Mouse (Mus musculus) thymus, adult 2 months (tissue): ENCODE results near the gene Med8. TPM values are rescaled to one million over a fixed set of nuclear protein-coding genes. Genes with fewer than 3 reads are reported as not detected.

ENCODE experiments used
- DNase-seq: peaks from one replicate; pipeline ENCODE4 v3.0.0; 2021
- H3K27ac ChIP-seq: fragments of 200-500 bp; 2 replicates; pipeline ENCODE4 v1.5.1; 2012; ENCODE audit warnings: low read length, control low read depth; ENCODE audit not compliant: control insufficient read depth, insufficient read depth
- H3K27me3 ChIP-seq: fragments of 200-500 bp; 2 replicates; pipeline ENCODE4 v1.6.1; 2012; ENCODE audit warnings: mild to moderate bottlenecking, low read length, moderate library complexity, mixed read lengths; ENCODE audit not compliant: control insufficient read depth, insufficient read depth
- H3K36me3 ChIP-seq: fragments of 200-500 bp; 2 replicates; pipeline ENCODE4 v1.6.1; 2012; ENCODE audit warnings: mild to moderate bottlenecking, low read length, moderate library complexity; ENCODE audit not compliant: control insufficient read depth, insufficient read depth
- H3K4me1 ChIP-seq: fragments of 200-500 bp; replicated peaks from 2 replicates; pipeline ENCODE4 v1.6.1; 2012; ENCODE audit warnings: low read length; ENCODE audit not compliant: control insufficient read depth, insufficient read depth
- H3K4me3 ChIP-seq: fragments of 200-500 bp; 2 replicates; pipeline ENCODE4 v1.5.1; 2012; ENCODE audit warnings: mild to moderate bottlenecking, low read length, control low read depth, moderate library complexity; ENCODE audit not compliant: control insufficient read depth, insufficient read depth
- CTCF ChIP-seq: fragments of 200-500 bp; IDR thresholded peaks from 2 replicates; pipeline ENCODE4 v1.5.1; 2012; ENCODE audit warnings: mild to moderate bottlenecking, control low read depth, low read length, moderate library complexity, borderline replicate concordance; ENCODE audit not compliant: control insufficient read depth, poor library complexity, insufficient read depth; ENCODE audit errors: extremely low read depth
- POLR2A ChIP-seq: fragments of 200-500 bp; IDR thresholded peaks from 2 replicates; pipeline ENCODE4 v1.6.1; 2012; ENCODE audit warnings: mild to moderate bottlenecking, low read length, control low read depth, moderate library complexity; ENCODE audit not compliant: control insufficient read depth, poor library complexity, insufficient read depth; ENCODE audit errors: extremely low read depth
- WGBS: fragments of 180-500 bp; shearing (Covaris S2); methylation state at CpG from one replicate; pipeline ENCODE4 v1.1.7; 2018; 5-methylcytosine and 5-hydroxymethylcytosine counted together
- polyA plus RNA-seq: library from polyadenylated mRNA; depleted of rRNA; stranded (reverse); fragments of >200 nt; gene quantifications from 2 replicates; pipeline ENCODE4 v1.2.3, GENCODE M21; 2012

Gene Med8
- polyA plus RNA-seq, 1 experiment, result 40.8 TPM

DNA sequence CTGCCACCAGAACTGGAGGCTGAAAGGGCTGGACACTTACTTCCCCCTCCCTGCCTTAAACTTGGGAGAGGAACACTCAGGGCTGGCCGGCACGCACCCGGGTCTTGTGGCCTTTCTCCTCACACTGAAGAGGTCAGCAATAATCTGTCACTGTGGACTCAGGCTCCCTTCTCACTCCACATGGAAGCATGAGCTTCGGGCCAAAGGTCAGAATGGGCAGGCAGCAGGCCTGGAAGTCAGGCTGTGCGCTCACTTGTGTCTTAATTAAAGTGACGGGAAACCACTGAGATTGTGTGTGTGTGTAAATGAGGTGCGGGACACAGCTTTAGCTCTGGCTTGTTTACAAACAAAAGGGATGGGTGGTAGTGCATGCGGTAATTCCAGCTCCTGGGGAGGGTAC, 23.2 kb downstream of the Med8 start:
- 97% methylated on average over 8 of the region's 8 CpGs for WGBS
- Histone ChIP-seq H3K4me3 (no peak overlapping the region), H3K27me3 (no peaks in the 10 kb centered on the region), H3K4me1 (peaks cover 32% of the 10 kb centered on the region), H3K36me3 (peaks cover 28% of the 10 kb centered on the region), H3K27ac (no peak overlapping the region)
- TF ChIP-seq POLR2A (no peak), CTCF (no peak)
- no peak for DNase-seq

DNA sequence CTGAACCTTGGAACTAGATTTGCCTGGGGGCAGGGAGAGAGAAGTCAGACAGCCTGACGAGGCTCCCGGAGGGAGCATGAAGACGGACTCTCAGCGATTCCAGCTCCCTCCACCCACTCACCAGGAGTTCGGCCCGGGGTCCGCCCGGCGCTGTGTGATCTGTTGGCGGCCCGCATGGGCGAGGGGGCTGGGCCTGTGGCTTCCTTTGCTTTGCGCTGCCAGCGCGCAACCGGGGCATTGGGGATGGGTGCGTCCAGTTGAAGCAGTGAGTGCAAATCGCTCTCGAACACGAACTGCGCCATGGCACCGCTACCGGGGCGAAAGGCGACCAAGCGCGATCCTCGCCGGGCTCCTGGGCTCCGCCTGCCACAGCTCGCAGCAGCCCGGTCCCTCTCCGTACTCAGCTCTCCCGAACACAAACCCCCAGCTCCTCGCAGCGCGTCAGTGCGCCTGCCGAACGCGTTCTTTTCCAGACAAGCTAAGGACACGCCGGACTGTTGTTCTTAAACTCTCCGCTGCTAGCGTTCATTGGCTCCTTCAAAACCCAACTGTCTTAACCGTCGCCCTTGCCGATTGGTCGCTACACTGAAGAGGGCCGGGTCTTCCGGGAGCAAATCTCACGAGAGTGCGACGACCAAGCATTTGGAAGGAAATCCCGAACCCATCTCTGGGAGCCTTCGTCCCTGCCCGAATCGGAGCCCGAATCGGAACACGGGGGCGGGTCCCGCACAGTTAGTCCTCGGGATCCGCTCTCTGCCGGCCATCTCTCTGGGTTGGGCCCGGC, 27.9 kb downstream of the Med8 start, which contains the start of gene Cdc20:
TSS of gene Cdc20 (minus strand) at position 533 of the 784 bp plus-strand sequence.
- H3K27ac ChIP-seq, result peak within 1 kb of the TSS; percentile 79
- TF ChIP-seq CTCF (no peak), POLR2A (peak; percentile 72)
- under 1% methylated on average over 67 of the region's 67 CpGs for WGBS
- peaks cover 14% of the 10 kb centered on the region for H3K36me3 ChIP-seq
- no peaks in the 10 kb centered on the region for H3K27me3 ChIP-seq
- H3K4me1 ChIP-seq, result peaks cover 22% of the 10 kb centered on the region
- peak within 1 kb of the TSS; percentile 86 for H3K4me3 ChIP-seq
- DNase-seq, result peak; percentile 89

DNA sequence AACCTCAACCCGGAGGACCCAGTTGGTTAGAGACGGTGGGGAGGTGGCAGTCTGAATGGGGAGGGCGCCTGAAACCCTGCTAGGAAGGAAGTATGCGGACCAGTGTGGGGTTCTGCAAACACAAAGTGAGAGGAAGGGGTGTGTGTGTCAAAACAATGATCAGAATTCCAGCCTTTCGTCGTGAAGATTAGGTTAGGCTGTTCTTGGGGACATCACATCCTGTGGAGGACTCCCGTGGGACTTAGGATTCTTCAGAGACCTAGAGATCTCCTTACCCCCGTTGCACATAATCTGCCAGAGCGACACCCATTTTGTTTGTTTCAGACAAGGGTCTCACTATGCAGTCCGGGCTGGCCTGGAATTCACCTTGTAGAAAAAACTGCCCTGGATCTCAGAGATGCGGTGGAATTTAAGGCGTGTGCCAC, 28.7 kb downstream of the Med8 start:
- H3K4me3 ChIP-seq, result peak overlapping the region; percentile 86
- DNase-seq, result peak; percentile 54
- peaks cover 22% of the 10 kb centered on the region for H3K4me1 ChIP-seq
- H3K27me3 ChIP-seq, result no peaks in the 10 kb centered on the region
- 22% methylated on average over 12 of the region's 12 CpGs for WGBS
- peaks cover 7% of the 10 kb centered on the region for H3K36me3 ChIP-seq
- peak overlapping the region; percentile 79 for H3K27ac ChIP-seq
- TF ChIP-seq POLR2A, result no peak; the same call in 1 of the 2 replicates
- no peak for TF ChIP-seq CTCF

DNA sequence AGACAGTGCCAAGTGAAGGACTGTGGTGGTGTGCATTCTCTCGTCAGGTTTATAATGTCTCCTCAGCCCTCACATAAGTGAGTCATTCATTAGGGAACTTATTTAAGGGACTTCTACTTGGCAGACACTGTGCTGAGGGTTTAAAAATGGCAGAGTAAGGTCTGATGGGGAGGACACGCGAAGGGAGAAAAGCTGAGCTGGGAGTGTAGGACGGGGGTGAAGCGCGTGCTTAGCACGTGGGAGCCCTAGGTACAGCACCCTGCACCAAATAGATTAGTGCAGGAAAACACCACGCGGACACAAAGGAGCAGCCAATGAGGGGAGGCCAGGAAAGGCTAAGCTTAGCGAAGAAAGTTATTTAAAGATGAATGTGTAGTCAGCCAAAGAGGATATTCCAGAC, 36.0 kb downstream of the Med8 start:
- no peaks in the 10 kb centered on the region for H3K27me3 ChIP-seq
- WGBS, result 94% methylated on average over 10 of the region's 10 CpGs
- no peaks in the 10 kb centered on the region for H3K4me1 ChIP-seq
- no peak for DNase-seq
- no peaks in the 10 kb centered on the region for H3K36me3 ChIP-seq
- no peak overlapping the region for H3K27ac ChIP-seq
- H3K4me3 ChIP-seq, result no peak overlapping the region
- TF ChIP-seq POLR2A, result no peak
- no peak for TF ChIP-seq CTCF

DNA sequence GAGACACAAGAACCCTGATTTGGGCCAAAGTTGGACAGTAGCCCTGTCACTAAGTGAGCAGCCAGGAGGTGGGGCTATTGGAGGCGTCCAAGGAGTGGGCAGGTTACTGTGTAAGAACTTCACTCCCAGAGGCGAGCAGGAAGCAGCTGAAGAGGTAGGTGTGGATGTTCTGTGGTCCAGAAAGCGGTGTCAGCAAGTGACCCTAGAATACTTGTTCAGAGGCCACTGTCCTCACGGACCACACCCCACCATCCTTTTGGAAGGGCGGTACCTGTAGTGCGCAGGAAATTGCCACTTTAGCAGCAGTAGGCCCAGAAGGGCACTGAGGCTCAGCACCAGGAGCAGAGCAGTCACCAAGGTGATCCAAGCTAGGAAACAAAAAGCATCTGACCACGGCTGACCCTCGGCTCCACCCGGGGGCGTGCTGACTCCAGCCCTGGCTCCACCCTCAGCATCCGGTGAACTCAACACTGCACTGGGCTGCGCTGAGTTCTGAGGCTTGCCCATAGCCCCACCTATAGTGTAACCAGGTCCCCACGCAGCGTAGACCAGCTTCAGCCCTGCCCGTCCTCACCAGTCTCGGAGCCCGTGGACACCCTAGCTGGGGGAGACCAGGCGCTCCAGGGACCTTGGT, 36.8 kb downstream of the Med8 start:
- H3K4me3 ChIP-seq, result no peak overlapping the region
- H3K36me3 ChIP-seq, result no peaks in the 10 kb centered on the region
- no peaks in the 10 kb centered on the region for H3K4me1 ChIP-seq
- H3K27me3 ChIP-seq, result no peaks in the 10 kb centered on the region
- 84% methylated on average over 18 of the region's 18 CpGs for WGBS
- no peak overlapping the region for H3K27ac ChIP-seq
- no peak for DNase-seq
- no peak for TF ChIP-seq CTCF
- no peak for TF ChIP-seq POLR2A

DNA sequence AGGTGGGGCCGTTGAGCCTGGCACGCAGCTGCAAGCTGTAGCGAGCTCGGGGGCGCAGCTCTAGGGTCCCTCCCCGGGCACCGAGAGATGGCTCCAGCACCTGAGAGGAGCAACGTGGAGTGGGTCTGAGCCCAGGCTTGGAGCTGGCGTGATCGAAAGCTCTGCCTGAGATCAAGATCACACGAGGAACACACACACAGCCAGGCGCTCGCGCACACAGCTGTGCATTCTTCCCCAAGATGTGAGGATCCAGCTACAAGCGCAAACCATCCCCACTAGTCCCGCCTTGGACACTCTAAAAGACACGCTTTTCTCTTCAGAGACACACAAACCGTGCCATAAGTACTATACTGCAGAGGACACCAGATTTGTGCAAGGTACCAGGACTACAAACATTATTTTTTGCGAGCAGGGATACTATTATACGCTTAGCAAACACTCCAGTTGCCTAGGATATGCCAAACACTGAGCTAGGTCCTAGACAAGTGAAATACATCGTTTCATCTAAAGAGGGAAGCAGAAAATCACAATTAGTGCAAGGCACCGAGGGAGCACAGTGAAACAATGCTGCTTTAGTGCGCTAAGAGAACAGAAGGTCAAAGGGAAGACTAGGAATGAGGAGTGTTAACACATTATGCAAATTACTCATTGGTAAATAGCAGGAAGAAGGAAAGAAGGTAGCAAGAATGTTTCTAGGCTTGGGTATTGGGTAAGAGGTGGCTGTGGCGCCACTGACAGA, 37.4 kb downstream of the Med8 start:
- Histone ChIP-seq H3K27ac (no peak overlapping the region), H3K36me3 (no peaks in the 10 kb centered on the region), H3K27me3 (no peaks in the 10 kb centered on the region), H3K4me3 (no peak overlapping the region), H3K4me1 (no peaks in the 10 kb centered on the region)
- WGBS, result 90% methylated on average over 24 of the region's 24 CpGs
- DNase-seq, result no peak
- TF ChIP-seq POLR2A (no peak), CTCF (no peak)
